Mouse (Mus musculus): ENCODE results near the gene Larp4b.

Larp4b gene

GRCm38 (mm10) chr13:9181106-9181505, 87.4 kb downstream of the Larp4b start:
- DNase-seq: no peak

- DNase-seq: peak; percentile 91
Measured at GRCm38 (mm10) chr13:9181666-9182264, 88.1 kb downstream of the Larp4b start.

- DNase-seq: no peak
Measured at GRCm38 (mm10) chr13:9184281-9184680, 90.6 kb downstream of the Larp4b start.

- no peak for DNase-seq
Measured at GRCm38 (mm10) chr13:9184716-9185115, 91.0 kb downstream of the Larp4b start.

GRCm38 (mm10) chr13:9187156-9187555, 93.5 kb downstream of the Larp4b start:
- DNase-seq: no peak

GRCm38 (mm10) chr13:9187566-9188530, 94.2 kb downstream of the Larp4b start:
- no peak for DNase-seq

- no peak for DNase-seq
Measured at GRCm38 (mm10) chr13:9189481-9189880, 95.8 kb downstream of the Larp4b start.

GRCm38 (mm10) chr13:9191172-9192140, 97.8 kb downstream of the Larp4b start:
- DNase-seq: no peak

GRCm38 (mm10) chr13:9192797-9193330, 99.2 kb downstream of the Larp4b start:
- no peak for DNase-seq

- peak; percentile 37 for DNase-seq
Measured at GRCm38 (mm10) chr13:9194656-9195055, 101.0 kb downstream of the Larp4b start.

GRCm38 (mm10) chr13:9195565-9195964, 101.9 kb downstream of the Larp4b start:
- peak; percentile 27 for DNase-seq

- no peak for DNase-seq
Measured at GRCm38 (mm10) chr13:9198106-9198505, 104.4 kb downstream of the Larp4b start.

- DNase-seq: no peak
Measured at GRCm38 (mm10) chr13:9198728-9199464, 105.2 kb downstream of the Larp4b start.

- no peak for DNase-seq
Measured at GRCm38 (mm10) chr13:9199465-9199844, 105.8 kb downstream of the Larp4b start.

- no peak for DNase-seq
Measured at GRCm38 (mm10) chr13:9222761-9223405, 129.2 kb downstream of the Larp4b start.

Data from thymus, postnatal 4 days (tissue).